Mouse (Mus musculus): ENCODE measurements around the gene Lrrc28.

- no peak for TF ChIP-seq CTCF (IDR thresholded peaks at IDR 0.05; ENCODE audit: control insufficient read depth, insufficient read depth, insufficient read length)
- TF ChIP-seq MAX (IDR thresholded peaks at IDR 0.05): no peak
- no peak for TF ChIP-seq MYOG (IDR thresholded peaks at IDR 0.05; ENCODE audit: control insufficient read depth, extremely low read depth, insufficient read length)
- TF ChIP-seq USF1 (IDR thresholded peaks at IDR 0.05; ENCODE audit: low read depth): no peak
- TF ChIP-seq MYOD1 (IDR thresholded peaks at IDR 0.05; ENCODE audit: control insufficient read depth, insufficient read length, low read depth): no peak
Measured at GRCm38 (mm10) chr7:67487889-67488411, 157.1 kb downstream of the Lrrc28 start.
